Mouse (Mus musculus) heart, embryonic 15.5 days (tissue): ENCODE results near the gene Mbtps1. TPM values are rescaled to one million over a fixed set of nuclear protein-coding genes. Genes with fewer than 3 reads are reported as not detected.

ENCODE experiments used
- ATAC-seq: fragments of 200-750 bp; cut with Nextera tagmentation; replicated peaks from 2 replicates; pipeline ENCODE4 v1.8.0; 2017; ENCODE audit warnings: low read depth, moderate TSS enrichment; ENCODE audit not compliant: insufficient number of reproducible peaks, insufficient read depth, low FRiP score
- H3K27ac ChIP-seq: fragments of 300-500 bp; sonication (generic); 2 replicates; pipeline ENCODE4 v1.5.1; 2015; ENCODE audit warnings: mild to moderate bottlenecking, inconsistent platforms
- H3K27me3 ChIP-seq: fragments of 300-500 bp; sonication (generic); 2 replicates; pipeline ENCODE4 v1.6.1; 2015; ENCODE audit warnings: inconsistent platforms
- H3K36me3 ChIP-seq: fragments of 300-500 bp; sonication (generic); 2 replicates; pipeline ENCODE4 v1.6.1; 2015; ENCODE audit warnings: mild to moderate bottlenecking, inconsistent platforms
- H3K4me1 ChIP-seq: fragments of 300-500 bp; sonication (generic); replicated peaks from 2 replicates; pipeline ENCODE4 v1.6.1; 2015; ENCODE audit warnings: inconsistent platforms
- H3K4me2 ChIP-seq: fragments of 300-500 bp; sonication (generic); 2 replicates; pipeline ENCODE4 v1.6.1; 2015; ENCODE audit warnings: inconsistent platforms, mild to moderate bottlenecking, moderate library complexity
- H3K4me3 ChIP-seq: fragments of 300-500 bp; sonication (generic); 2 replicates; pipeline ENCODE4 v1.5.1; 2015; ENCODE audit warnings: mild to moderate bottlenecking, inconsistent platforms
- H3K9ac ChIP-seq: fragments of 300-500 bp; sonication (generic); 2 replicates; pipeline ENCODE4 v1.6.1; 2015; ENCODE audit warnings: mild to moderate bottlenecking, inconsistent platforms
- H3K9me3 ChIP-seq: fragments of 300-500 bp; sonication (generic); replicated peaks from 2 replicates; pipeline ENCODE4 v1.6.1; 2016; ENCODE audit warnings: inconsistent platforms
- WGBS: fragments of 180-500 bp; shearing (Covaris S2); methylation state at CpG from one replicate; pipeline ENCODE4 v1.1.7; 2015; ENCODE audit warnings: mixed read lengths; 5-methylcytosine and 5-hydroxymethylcytosine counted together
- polyA plus RNA-seq: library from polyadenylated mRNA; unstranded; fragments of >200 nt; fragmentation: Nextera tagmentation; extraction: Ambion mirVana; gene quantifications from 2 replicates; pipeline ENCODE4 v1.2.1, GENCODE M21; 2015

The Mbtps1 gene
- polyA plus RNA-seq, 1 experiment from 2014 or later = 57.2 TPM

- no peaks in the 10 kb centered on the region for H3K9me3 ChIP-seq
- peak; percentile 91 for ATAC-seq
- H3K36me3 ChIP-seq = peaks cover 9% of the 10 kb centered on the region; the same call in 1 of the 2 replicates
- no peaks in the 10 kb centered on the region for H3K27me3 ChIP-seq
- H3K4me2 ChIP-seq = peak overlapping the region; percentile 68
- H3K4me1 ChIP-seq = peaks cover 29% of the 10 kb centered on the region
- WGBS = under 1% methylated on average over 55 of the region's 55 CpGs
- peak overlapping the region; percentile 96 for H3K4me3 ChIP-seq
- peak overlapping the region; percentile 92 for H3K27ac ChIP-seq
- peak overlapping the region; percentile 97 for H3K9ac ChIP-seq
These were observed 523 bp downstream of the Mbtps1 start for GRCm38 (mm10) chr8:119557821-119558602.

- H3K4me2 ChIP-seq = peak overlapping the region; percentile 68
- 72% methylated on average over 9 of the region's 9 CpGs for WGBS
These were observed 1.4 kb downstream of the Mbtps1 start for GRCm38 (mm10) chr8:119557132-119557531.

GRCm38 (mm10) chr8:119555861-119556260, 2.7 kb downstream of the Mbtps1 start:
- no peak overlapping the region for H3K27ac ChIP-seq
- H3K27me3 ChIP-seq = no peaks in the 10 kb centered on the region
- H3K4me1 ChIP-seq = peaks cover 31% of the 10 kb centered on the region
- H3K36me3 ChIP-seq = no peaks in the 10 kb centered on the region
- H3K4me3 ChIP-seq = no peak overlapping the region
- 85% methylated on average over 6 of the region's 6 CpGs for WGBS
- H3K4me2 ChIP-seq = no peak overlapping the region
- no peak for ATAC-seq
- no peak overlapping the region for H3K9ac ChIP-seq
- no peaks in the 10 kb centered on the region for H3K9me3 ChIP-seq

More at GRCm38 (mm10) chr8:119557132-119557531, 1.4 kb downstream of the Mbtps1 start:
- H3K9ac ChIP-seq = peak overlapping the region; percentile 97
- H3K4me3 ChIP-seq = peak overlapping the region; percentile 96
- H3K9me3 ChIP-seq = no peaks in the 10 kb centered on the region
- H3K27me3 ChIP-seq = no peaks in the 10 kb centered on the region
- H3K4me1 ChIP-seq = peaks cover 31% of the 10 kb centered on the region
- no peak overlapping the region for H3K27ac ChIP-seq
- H3K36me3 ChIP-seq = peaks cover 3% of the 10 kb centered on the region; the same call in 1 of the 2 replicates
- ATAC-seq = no peak

GRCm38 (mm10) chr8:119552967-119553366, 5.6 kb downstream of the Mbtps1 start:
- Histone ChIP-seq H3K27me3 (no peaks in the 10 kb centered on the region), H3K9me3 (no peaks in the 10 kb centered on the region), H3K36me3 (no peaks in the 10 kb centered on the region), H3K4me1 (peaks cover 31% of the 10 kb centered on the region), H3K4me3 (no peak overlapping the region), H3K27ac (no peak overlapping the region), H3K4me2 (no peak overlapping the region), H3K9ac (no peak overlapping the region)
- ATAC-seq = no peak
- 59% methylated on average over 2 of the region's 2 CpGs for WGBS

- Histone ChIP-seq H3K9ac (no peak overlapping the region), H3K4me3 (no peak overlapping the region), H3K4me2 (no peak overlapping the region), H3K4me1 (peaks cover 13% of the 10 kb centered on the region; the same call in 1 of the 2 replicates), H3K27me3 (no peaks in the 10 kb centered on the region), H3K27ac (no peak overlapping the region), H3K36me3 (peaks cover 20% of the 10 kb centered on the region), H3K9me3 (no peaks in the 10 kb centered on the region)
- no peak for ATAC-seq
- 72% methylated on average over 7 of the region's 7 CpGs for WGBS
These were observed 9.9 kb downstream of the Mbtps1 start for GRCm38 (mm10) chr8:119548560-119549113.

GRCm38 (mm10) chr8:119547019-119547691, 11.4 kb downstream of the Mbtps1 start:
- WGBS = 73% methylated on average over 18 of the region's 18 CpGs
- Histone ChIP-seq H3K9ac (no peak overlapping the region), H3K27ac (no peak overlapping the region), H3K4me1 (0 out of 2 replicates have a peak, but pooled peaks cover 7% of the 10 kb centered on the region), H3K27me3 (no peaks in the 10 kb centered on the region), H3K4me2 (no peak overlapping the region), H3K9me3 (no peaks in the 10 kb centered on the region), H3K4me3 (no peak overlapping the region), H3K36me3 (peaks cover 34% of the 10 kb centered on the region)
- ATAC-seq = no peak

- Histone ChIP-seq H3K4me3 (no peak overlapping the region), H3K9me3 (no peaks in the 10 kb centered on the region), H3K36me3 (peaks cover 45% of the 10 kb centered on the region), H3K27me3 (no peaks in the 10 kb centered on the region), H3K9ac (no peak overlapping the region), H3K27ac (no peak overlapping the region), H3K4me1 (0 out of 2 replicates have a peak, but pooled peaks cover 7% of the 10 kb centered on the region), H3K4me2 (no peak overlapping the region)
- WGBS = 91% methylated on average over 6 of the region's 6 CpGs
- ATAC-seq = no peak
These were observed 12.7 kb downstream of the Mbtps1 start for GRCm38 (mm10) chr8:119545791-119546190.

- Histone ChIP-seq H3K4me2 (no peak overlapping the region), H3K9ac (no peak overlapping the region), H3K4me3 (no peak overlapping the region), H3K36me3 (peaks cover 51% of the 10 kb centered on the region), H3K4me1 (0 out of 2 replicates have a peak, but pooled peaks cover 2% of the 10 kb centered on the region), H3K27ac (no peak overlapping the region), H3K27me3 (no peaks in the 10 kb centered on the region), H3K9me3 (no peaks in the 10 kb centered on the region)
- no peak for ATAC-seq
- 73% methylated on average over 6 of the region's 6 CpGs for WGBS
These were observed 13.4 kb downstream of the Mbtps1 start for GRCm38 (mm10) chr8:119545180-119545579.

- no peak for ATAC-seq
- Histone ChIP-seq H3K27me3 (no peaks in the 10 kb centered on the region), H3K9me3 (no peaks in the 10 kb centered on the region), H3K4me2 (no peak overlapping the region), H3K9ac (no peak overlapping the region), H3K4me1 (0 out of 2 replicates have a peak, but pooled peaks cover 2% of the 10 kb centered on the region), H3K27ac (no peak overlapping the region), H3K36me3 (peaks cover 57% of the 10 kb centered on the region), H3K4me3 (no peak overlapping the region)
- WGBS = 76% methylated on average over 3 of the region's 3 CpGs
These were observed 13.9 kb downstream of the Mbtps1 start for GRCm38 (mm10) chr8:119544606-119545005.

GRCm38 (mm10) chr8:119531973-119532372, 26.6 kb downstream of the Mbtps1 start:
- Histone ChIP-seq H3K27ac (peak overlapping the region; percentile 21; the same call in 1 of the 2 replicates), H3K9me3 (no peaks in the 10 kb centered on the region), H3K9ac (no peak overlapping the region), H3K4me1 (no peaks in the 10 kb centered on the region), H3K4me3 (no peak overlapping the region), H3K4me2 (no peak overlapping the region), H3K36me3 (peaks cover 79% of the 10 kb centered on the region), H3K27me3 (no peaks in the 10 kb centered on the region)
- ATAC-seq = 0 out of 2 replicates have a peak, but pooled peaks have one; percentile 43
- WGBS = 60% methylated on average over 9 of the region's 9 CpGs

GRCm38 (mm10) chr8:119531397-119531796, 27.1 kb downstream of the Mbtps1 start:
- H3K9me3 ChIP-seq = no peaks in the 10 kb centered on the region
- peaks cover 77% of the 10 kb centered on the region for H3K36me3 ChIP-seq
- H3K27me3 ChIP-seq = no peaks in the 10 kb centered on the region
- no peak overlapping the region for H3K4me2 ChIP-seq
- ATAC-seq = no peak
- H3K9ac ChIP-seq = no peak overlapping the region
- no peak overlapping the region for H3K27ac ChIP-seq
- 90% methylated on average over 3 of the region's 3 CpGs for WGBS
- H3K4me3 ChIP-seq = no peak overlapping the region
- H3K4me1 ChIP-seq = no peaks in the 10 kb centered on the region
